Mouse (Mus musculus): ENCODE measurements around the gene Sox6. TPM values are rescaled to one million over a fixed set of nuclear protein-coding genes. Genes with fewer than 3 reads are reported as not detected.
A peak's percentile ranks its signal among the peaks of the same experiment; 100 is the strongest.

The Sox6 gene
- polyA plus RNA-seq, 1 experiment = 4.6 TPM

DNA sequence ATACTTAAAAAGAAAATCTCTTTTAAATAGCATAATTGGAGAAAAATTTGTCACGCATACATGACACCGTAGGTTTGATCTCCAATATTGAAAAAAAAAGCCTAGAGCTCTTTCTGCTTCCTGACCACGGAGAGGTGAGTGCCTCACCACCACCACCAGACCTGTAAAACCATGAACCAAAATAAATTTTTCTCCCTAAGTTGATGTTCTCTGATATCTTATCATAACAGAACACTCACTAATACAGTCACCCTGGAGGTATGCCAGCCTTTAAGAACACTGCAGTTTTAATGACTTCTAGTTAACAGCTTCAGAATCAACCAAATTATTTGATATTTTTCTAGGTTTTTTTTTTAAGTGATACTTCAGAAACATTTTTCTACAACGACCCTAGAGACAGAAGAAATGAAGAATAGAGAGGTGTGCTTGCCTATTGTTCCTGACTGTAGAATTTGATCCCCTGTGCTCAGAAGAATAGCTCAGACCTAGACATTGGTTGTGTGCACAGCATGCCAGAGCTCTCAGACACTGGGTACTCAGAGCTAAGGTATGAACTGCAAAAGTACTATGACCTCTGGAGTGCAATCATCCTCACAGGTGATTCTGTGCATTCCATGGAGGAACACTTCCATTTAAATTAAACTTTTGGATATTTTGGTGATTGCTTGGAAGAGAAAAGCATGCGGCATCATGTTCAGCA, 58.6 kb downstream of the Sox6 start:
- Histone ChIP-seq H3K4me1 (ENCODE audit: control insufficient read depth, insufficient read depth, low read length) (no peaks in the 10 kb centered on the region), H3K27ac (ENCODE audit: insufficient read depth, low read length) (no peak overlapping the region), H3K4me3 (replicated peaks; ENCODE audit: insufficient read depth, low read depth, low read length) (no peak overlapping the region), H3K27me3 (ENCODE audit: control insufficient read depth, insufficient read depth, low read length) (no peaks in the 10 kb centered on the region)
- TF ChIP-seq CTCF (IDR thresholded peaks at IDR 0.05; ENCODE audit: borderline replicate concordance, insufficient read depth, low read depth, low read length) (no peak), POLR2A (IDR thresholded peaks at IDR 0.05; ENCODE audit: borderline replicate concordance, insufficient read depth, low read length) (no peak)
- DNase-seq = no peak
- 86% methylated on average over 5 of the region's 5 CpGs for WGBS

DNA sequence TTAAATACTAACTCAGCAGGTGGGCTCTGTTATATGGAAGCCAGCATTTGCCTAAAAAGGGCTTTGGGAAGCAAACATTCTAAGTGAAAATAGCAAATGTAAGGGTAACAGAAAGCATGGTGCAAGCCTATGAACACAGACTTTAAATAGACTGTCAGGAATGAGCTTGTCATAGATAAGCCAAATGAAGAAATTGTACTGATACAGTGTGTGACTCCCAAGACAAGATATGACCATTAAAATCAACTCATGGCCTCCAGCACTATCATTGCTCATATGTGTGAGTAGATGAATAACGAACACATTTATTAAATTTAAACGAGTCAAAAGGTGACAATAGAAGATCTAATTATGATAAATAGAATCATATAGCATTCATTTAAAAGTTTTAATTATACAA, 64.1 kb downstream of the Sox6 start:
- H3K4me3 ChIP-seq (replicated peaks; ENCODE audit: insufficient read depth, low read depth, low read length) = no peak overlapping the region
- H3K27ac ChIP-seq (ENCODE audit: insufficient read depth, low read length) = no peak overlapping the region
- DNase-seq = no peak
- H3K4me1 ChIP-seq (ENCODE audit: control insufficient read depth, insufficient read depth, low read length) = no peaks in the 10 kb centered on the region
- H3K27me3 ChIP-seq (ENCODE audit: control insufficient read depth, insufficient read depth, low read length) = no peaks in the 10 kb centered on the region
- 94% methylated on average over 2 of the region's 2 CpGs for WGBS
- TF ChIP-seq POLR2A (IDR thresholded peaks at IDR 0.05; ENCODE audit: borderline replicate concordance, insufficient read depth, low read length) (no peak), CTCF (IDR thresholded peaks at IDR 0.05; ENCODE audit: borderline replicate concordance, insufficient read depth, low read depth, low read length) (no peak)

- Histone ChIP-seq H3K4me1 (ENCODE audit: control insufficient read depth, insufficient read depth, low read length) (no peaks in the 10 kb centered on the region), H3K27ac (ENCODE audit: insufficient read depth, low read length) (no peak overlapping the region), H3K27me3 (ENCODE audit: control insufficient read depth, insufficient read depth, low read length) (no peaks in the 10 kb centered on the region), H3K4me3 (replicated peaks; ENCODE audit: insufficient read depth, low read depth, low read length) (no peak overlapping the region)
- WGBS = 95% methylated on average over 4 of the region's 4 CpGs
- no peak for TF ChIP-seq CTCF (IDR thresholded peaks at IDR 0.05; ENCODE audit: borderline replicate concordance, insufficient read depth, low read depth, low read length)
- TF ChIP-seq POLR2A (IDR thresholded peaks at IDR 0.05; ENCODE audit: borderline replicate concordance, insufficient read depth, low read length) = no peak
- no peak for DNase-seq
These were observed 71.4 kb downstream of the Sox6 start for GRCm38 (mm10) chr7:115967186-115967585.

GRCm38 (mm10) chr7:115966181-115966580, 72.4 kb downstream of the Sox6 start:
- WGBS = 19% methylated on average over 4 of the region's 4 CpGs
- Histone ChIP-seq H3K27me3 (ENCODE audit: control insufficient read depth, insufficient read depth, low read length) (no peaks in the 10 kb centered on the region), H3K27ac (ENCODE audit: insufficient read depth, low read length) (no peak overlapping the region), H3K4me3 (replicated peaks; ENCODE audit: insufficient read depth, low read depth, low read length) (no peak overlapping the region), H3K4me1 (ENCODE audit: control insufficient read depth, insufficient read depth, low read length) (no peaks in the 10 kb centered on the region)
- TF ChIP-seq CTCF (IDR thresholded peaks at IDR 0.05; ENCODE audit: borderline replicate concordance, insufficient read depth, low read depth, low read length) (no peak), POLR2A (IDR thresholded peaks at IDR 0.05; ENCODE audit: borderline replicate concordance, insufficient read depth, low read length) (no peak)
- peak; percentile 23 to 48 for DNase-seq

GRCm38 (mm10) chr7:115953046-115953445, 85.5 kb downstream of the Sox6 start:
- TF ChIP-seq CTCF (IDR thresholded peaks at IDR 0.05; ENCODE audit: borderline replicate concordance, insufficient read depth, low read depth, low read length) (no peak), POLR2A (IDR thresholded peaks at IDR 0.05; ENCODE audit: borderline replicate concordance, insufficient read depth, low read length) (no peak)
- H3K4me1 ChIP-seq (ENCODE audit: control insufficient read depth, insufficient read depth, low read length) = no peaks in the 10 kb centered on the region
- WGBS = 84% methylated on average over 3 of the region's 3 CpGs
- no peak overlapping the region for H3K4me3 ChIP-seq (replicated peaks; ENCODE audit: insufficient read depth, low read depth, low read length)
- H3K27ac ChIP-seq (ENCODE audit: insufficient read depth, low read length) = no peak overlapping the region
- H3K27me3 ChIP-seq (ENCODE audit: control insufficient read depth, insufficient read depth, low read length) = no peaks in the 10 kb centered on the region
- DNase-seq = no peak

GRCm38 (mm10) chr7:115952235-115952634, 86.4 kb downstream of the Sox6 start:
- 79% methylated on average over 3 of the region's 3 CpGs for WGBS
- no peaks in the 10 kb centered on the region for H3K4me1 ChIP-seq (ENCODE audit: control insufficient read depth, insufficient read depth, low read length)

DNA sequence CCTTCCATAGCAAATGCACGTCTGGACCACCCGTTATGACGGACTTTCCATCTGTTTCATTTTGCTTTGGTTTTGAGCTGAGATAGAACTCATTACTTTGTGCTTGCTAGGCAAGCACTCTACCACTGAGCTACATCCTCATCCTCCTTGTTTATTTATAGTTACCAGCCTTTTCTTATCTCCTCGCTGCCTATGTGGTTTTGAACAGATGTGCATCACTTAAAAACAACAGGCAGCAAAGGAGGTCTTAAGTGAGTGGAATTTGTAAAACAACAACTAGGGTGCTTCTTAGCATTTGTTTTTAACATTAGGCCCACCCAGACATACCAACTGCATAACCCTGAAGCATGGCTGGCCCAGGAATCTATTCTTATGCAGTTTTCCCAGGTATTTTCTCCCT, 86.9 kb downstream of the Sox6 start:
- no peaks in the 10 kb centered on the region for H3K27me3 ChIP-seq (ENCODE audit: control insufficient read depth, insufficient read depth, low read length)
- 91% methylated on average over 4 of the region's 4 CpGs for WGBS
- no peak for TF ChIP-seq POLR2A (IDR thresholded peaks at IDR 0.05; ENCODE audit: borderline replicate concordance, insufficient read depth, low read length)
- TF ChIP-seq CTCF (IDR thresholded peaks at IDR 0.05; ENCODE audit: borderline replicate concordance, insufficient read depth, low read depth, low read length) = no peak
- H3K27ac ChIP-seq (ENCODE audit: insufficient read depth, low read length) = no peak overlapping the region
- DNase-seq = no peak
- no peak overlapping the region for H3K4me3 ChIP-seq (replicated peaks; ENCODE audit: insufficient read depth, low read depth, low read length)
- no peaks in the 10 kb centered on the region for H3K4me1 ChIP-seq (ENCODE audit: control insufficient read depth, insufficient read depth, low read length)

More at GRCm38 (mm10) chr7:115952235-115952634, 86.4 kb downstream of the Sox6 start:
- no peaks in the 10 kb centered on the region for H3K27me3 ChIP-seq (ENCODE audit: control insufficient read depth, insufficient read depth, low read length)
- H3K27ac ChIP-seq (ENCODE audit: insufficient read depth, low read length) = no peak overlapping the region
- DNase-seq = no peak
- no peak overlapping the region for H3K4me3 ChIP-seq (replicated peaks; ENCODE audit: insufficient read depth, low read depth, low read length)
- no peak for TF ChIP-seq POLR2A (IDR thresholded peaks at IDR 0.05; ENCODE audit: borderline replicate concordance, insufficient read depth, low read length)
- no peak for TF ChIP-seq CTCF (IDR thresholded peaks at IDR 0.05; ENCODE audit: borderline replicate concordance, insufficient read depth, low read depth, low read length)

DNA sequence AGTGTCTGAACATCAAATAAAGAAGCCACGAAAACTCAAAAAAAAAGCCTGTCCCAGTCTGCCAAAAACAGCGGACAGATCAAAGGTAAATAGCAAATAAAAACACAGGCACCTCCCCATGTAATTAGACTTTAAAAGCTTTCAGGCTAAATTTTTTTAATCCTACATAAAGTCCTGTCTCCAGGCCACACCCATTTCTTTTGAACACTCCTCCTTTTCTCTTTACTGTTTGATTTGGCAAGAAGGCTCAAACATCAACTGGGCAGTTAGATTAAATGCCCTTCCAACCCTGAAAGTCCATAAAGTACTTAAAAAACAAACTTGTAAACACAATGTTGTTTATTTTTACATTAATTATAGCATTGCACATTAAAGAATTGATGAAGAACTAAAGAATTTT, 90.7 kb downstream of the Sox6 start:
- no peak overlapping the region for H3K27ac ChIP-seq (ENCODE audit: insufficient read depth, low read length)
- no peak for DNase-seq
- H3K4me1 ChIP-seq (ENCODE audit: control insufficient read depth, insufficient read depth, low read length) = no peaks in the 10 kb centered on the region; the same call in 1 of the 2 replicates
- TF ChIP-seq POLR2A (IDR thresholded peaks at IDR 0.05; ENCODE audit: borderline replicate concordance, insufficient read depth, low read length) (no peak), CTCF (IDR thresholded peaks at IDR 0.05; ENCODE audit: borderline replicate concordance, insufficient read depth, low read depth, low read length) (no peak)
- H3K27me3 ChIP-seq (ENCODE audit: control insufficient read depth, insufficient read depth, low read length) = no peaks in the 10 kb centered on the region
- 81% methylated on average over 2 of the region's 2 CpGs for WGBS
- H3K4me3 ChIP-seq (replicated peaks; ENCODE audit: insufficient read depth, low read depth, low read length) = no peak overlapping the region

Data from cerebellum, adult 2 months (tissue).